16 mouse cellular contexts compared by ENCODE assay signal in genomic region chr19:28051571-28051970, GRCm38 (mm10).
"Had no signal": no experiment of that assay in that cellular context is flagged by ENCODE, and none has a peak within 500 bp of the region (broad histone marks: within the 10 kb centered on the region; RNA-seq: fewer than 3 reads in every experiment).

No protein-coding gene starts in this region.

- DNase-seq: retina, postnatal 1 day; right cerebral cortex, adult 18-20 months; right cerebral cortex, postnatal 14 days; right cerebral cortex, postnatal 25 days; right cerebral cortex, postnatal 4 days; spleen, adult 18-20 months; thymus, adult 18-20 months; thymus, adult 2 months; thymus, postnatal 14 days; thymus, postnatal 25 days; thymus, postnatal 36 days; thymus, postnatal 4 days had no signal

- H3K27me3 ChIP-seq: neural tube, embryonic 12.5 days; neural tube, embryonic 13.5 days; neural tube, embryonic 15.5 days; stomach, embryonic 15.5 days had no signal
